Mouse (Mus musculus) right cerebral cortex, postnatal 10 days (tissue): ENCODE measurements around the gene Angptl7.

ENCODE experiments used
- DNase-seq, 2 experiments: peaks; one replicate each; pipeline ENCODE4 v3.0.0; 2021; ENCODE audit warnings: low spot score in 2 of 2

Angptl7 gene

GRCm38 (mm10) chr4:148500410-148500867, at the start of gene Angptl7:
TSS of gene Angptl7 (minus strand) at chr4:148500460.
- no peak for DNase-seq

- DNase-seq = no peak
These were observed 48.8 kb upstream of the Angptl7 start for GRCm38 (mm10) chr4:148549106-148549505.

- DNase-seq = no peak
These were observed 35.6 kb upstream of the Angptl7 start for GRCm38 (mm10) chr4:148535876-148536275.

- DNase-seq = peak; percentile 70 to 74
These were observed 33.5 kb upstream of the Angptl7 start for GRCm38 (mm10) chr4:148533613-148534328.

- DNase-seq = no peak
These were observed 32.3 kb upstream of the Angptl7 start for GRCm38 (mm10) chr4:148532516-148532915.

- no peak for DNase-seq
These were observed 31.1 kb upstream of the Angptl7 start for GRCm38 (mm10) chr4:148531341-148531740.

GRCm38 (mm10) chr4:148530778-148531177, 30.5 kb upstream of the Angptl7 start:
- no peak for DNase-seq

GRCm38 (mm10) chr4:148530351-148530750, 30.1 kb upstream of the Angptl7 start:
- no peak for DNase-seq

- DNase-seq = no peak
These were observed 27.1 kb upstream of the Angptl7 start for GRCm38 (mm10) chr4:148527158-148527910.

- DNase-seq = no peak
These were observed 23.3 kb upstream of the Angptl7 start for GRCm38 (mm10) chr4:148523538-148523937.

- DNase-seq = no peak
These were observed 18.1 kb upstream of the Angptl7 start for GRCm38 (mm10) chr4:148518235-148518795.

GRCm38 (mm10) chr4:148517809-148518208, 17.5 kb upstream of the Angptl7 start:
- DNase-seq = no peak

GRCm38 (mm10) chr4:148515313-148515712, 15.1 kb upstream of the Angptl7 start:
- DNase-seq = peak in 1 of 2 experiments; percentile 38

- no peak for DNase-seq
These were observed 12.8 kb upstream of the Angptl7 start for GRCm38 (mm10) chr4:148513021-148513559.

GRCm38 (mm10) chr4:148511334-148511733, 11.1 kb upstream of the Angptl7 start:
- no peak for DNase-seq

- DNase-seq = no peak
These were observed 10.4 kb upstream of the Angptl7 start for GRCm38 (mm10) chr4:148510691-148511090.

GRCm38 (mm10) chr4:148509450-148510084, 9.3 kb upstream of the Angptl7 start:
- DNase-seq = no peak

GRCm38 (mm10) chr4:148508084-148508849, 8.0 kb upstream of the Angptl7 start:
- DNase-seq = no peak

GRCm38 (mm10) chr4:148507585-148507984, 7.3 kb upstream of the Angptl7 start:
- no peak for DNase-seq

- DNase-seq = peak; percentile 69 to 76
These were observed 4.3 kb upstream of the Angptl7 start for GRCm38 (mm10) chr4:148504497-148504959.
